15 mouse cellular contexts compared by ENCODE assay signal in genomic region chr2:122354191-122354929, GRCm38 (mm10). TPM values are rescaled to one million over a fixed set of nuclear protein-coding genes. Genes with fewer than 3 reads are reported as not detected.
DNase-seq lines count a peak whose midpoint lies in the region; ATAC-seq lines count a peak whose summit lies in the region.
"Had no signal": no experiment of that assay in that cellular context is flagged by ENCODE, and none has a peak within 500 bp of the region (broad histone marks: within the 10 kb centered on the region; RNA-seq: fewer than 3 reads in every experiment).

No protein-coding gene starts in this region.

- no peaks in the 10 kb centered on the region for H3K27me3 ChIP-seq in heart, embryonic 16.5 days (ENCODE audit: control insufficient read depth, insufficient read depth, low read length)
- H3K27me3 ChIP-seq in hindbrain, embryonic 13.5 days: no peaks in the 10 kb centered on the region
- no peaks in the 10 kb centered on the region for H3K27me3 ChIP-seq in midbrain, embryonic 16.5 days (ENCODE audit: control insufficient read depth, insufficient read depth, low read depth, low read length)

- no peak overlapping the region for H3K4me2 ChIP-seq in heart, embryonic 16.5 days (ENCODE audit: low read depth, low read length)
- no peak overlapping the region for H3K4me2 ChIP-seq in hindbrain, embryonic 13.5 days
- H3K4me2 ChIP-seq in midbrain, embryonic 16.5 days (ENCODE audit: low read length): no peak overlapping the region

- H3K4me1 ChIP-seq in heart, embryonic 16.5 days (ENCODE audit: control insufficient read depth, insufficient read depth, low read length): peaks cover 9% of the 10 kb centered on the region
- H3K4me1 ChIP-seq in hindbrain, embryonic 13.5 days (replicated peaks): peaks cover 70% of the 10 kb centered on the region
- peaks cover 24% of the 10 kb centered on the region for H3K4me1 ChIP-seq in midbrain, embryonic 16.5 days (ENCODE audit: control insufficient read depth, insufficient read depth, low read length)

- H3K9me3 ChIP-seq in heart, embryonic 16.5 days (replicated peaks; ENCODE audit: control insufficient read depth, low read length): no peaks in the 10 kb centered on the region
- no peaks in the 10 kb centered on the region for H3K9me3 ChIP-seq in hindbrain, embryonic 13.5 days
- H3K9me3 ChIP-seq in midbrain, embryonic 16.5 days (replicated peaks; ENCODE audit: control insufficient read depth, low read length, poor library complexity, severe bottlenecking): no peaks in the 10 kb centered on the region
- H3K9me3 ChIP-seq: megakaryocyte, embryonic 14.5 days had no signal

- H3K36me3 ChIP-seq in heart, embryonic 16.5 days (ENCODE audit: control insufficient read depth, insufficient read depth): peaks cover 7% of the 10 kb centered on the region; the same call in 1 of the 2 replicates
- H3K36me3 ChIP-seq in hindbrain, embryonic 13.5 days: peaks cover 52% of the 10 kb centered on the region
- peaks cover 15% of the 10 kb centered on the region; the same call in 1 of the 2 replicates for H3K36me3 ChIP-seq in midbrain, embryonic 16.5 days (ENCODE audit: control insufficient read depth, insufficient read depth, low read length)

- H3K27ac ChIP-seq in heart, embryonic 16.5 days (ENCODE audit: low read length): no peak overlapping the region
- peak overlapping the region; percentile 100 for H3K27ac ChIP-seq in hindbrain, embryonic 13.5 days
- no peak overlapping the region for H3K27ac ChIP-seq in midbrain, embryonic 16.5 days (ENCODE audit: low read length)

- DNase-seq in heart, adult 9 months (ENCODE audit: low spot score in 2 of 2): no peak
- DNase-seq in cerebellum, adult 11-12 months: peak; percentile 87
- DNase-seq in liver: no peak
- no peak for DNase-seq in thymus, postnatal 4 days
- DNase-seq in layer of hippocampus, postnatal 36 days: no peak
- DNase-seq: heart, postnatal 14 days; layer of hippocampus, adult 9-11 months; right cerebral cortex, adult 18-20 months had no signal

- no peak overlapping the region for H3K4me3 ChIP-seq in heart, embryonic 16.5 days (ENCODE audit: low read length)
- H3K4me3 ChIP-seq in hindbrain, embryonic 13.5 days: no peak overlapping the region
- no peak overlapping the region for H3K4me3 ChIP-seq in midbrain, embryonic 16.5 days (ENCODE audit: low read depth, low read length)
- H3K4me3 ChIP-seq: megakaryocyte, embryonic 14.5 days had no signal

- H3K9ac ChIP-seq in heart, embryonic 16.5 days (ENCODE audit: low read length): no peak overlapping the region
- peak overlapping the region; percentile 39 for H3K9ac ChIP-seq in hindbrain, embryonic 13.5 days
- 0 out of 2 replicates have a peak overlapping the region, but pooled peaks have one; percentile 4 for H3K9ac ChIP-seq in midbrain, embryonic 16.5 days (ENCODE audit: low read depth, low read length)

- 60% methylated on average over 12 of the region's 12 CpGs for WGBS in heart, embryonic 16.5 days
- 52% methylated on average over 12 of the region's 12 CpGs for WGBS in hindbrain, embryonic 13.5 days
- 44% methylated on average over 12 of the region's 12 CpGs for WGBS in midbrain, embryonic 16.5 days

- ATAC-seq in heart, embryonic 16.5 days (replicated peaks; ENCODE audit: extremely low read depth, insufficient read depth, low FRiP score): 0 out of 2 replicates have a peak, but pooled peaks have one; percentile 33
- ATAC-seq in hindbrain, embryonic 13.5 days (ENCODE audit: low FRiP score): no peak
- ATAC-seq in midbrain, embryonic 16.5 days: no peak

RNA-seq across cellular contexts. Expression of gene Shf, which starts 14.6 kb away (rescaled TPM):
- 2.0 TPM in 2 replicates for polyA plus RNA-seq in heart, embryonic 16.5 days (2015; fragmentation: Nextera tagmentation; extraction: Ambion mirVana)
- polyA plus RNA-seq in hindbrain, embryonic 13.5 days (2015; fragmentation: Nextera tagmentation; extraction: Ambion mirVana): 12.9 and 13.5 TPM in 2 replicates
- polyA plus RNA-seq in midbrain, embryonic 16.5 days (2015; fragmentation: Nextera tagmentation; extraction: Ambion mirVana): 8.9 and 9.5 TPM in 2 replicates
- total RNA-seq in layer of hippocampus, postnatal 36 days (2021): 10 to 100 TPM; 56.6 to 60.0 TPM

RNA-seq across cellular contexts. Expression of gene Duox1, which starts 38.9 kb away (rescaled TPM):
- 0.05 and 0.12 TPM in 2 replicates for polyA plus RNA-seq in heart, embryonic 16.5 days (2015; fragmentation: Nextera tagmentation; extraction: Ambion mirVana)
- 0.13 and 0.16 TPM in 2 replicates for polyA plus RNA-seq in hindbrain, embryonic 13.5 days (2015; fragmentation: Nextera tagmentation; extraction: Ambion mirVana)
- 0.07 and 0.11 TPM in 2 replicates for polyA plus RNA-seq in midbrain, embryonic 16.5 days (2015; fragmentation: Nextera tagmentation; extraction: Ambion mirVana)
- total RNA-seq in layer of hippocampus, postnatal 36 days (2021): not detected
- total RNA-seq: liver, adult 2 months had no signal
- polyA plus RNA-seq: liver, adult 2 months had no signal

RNA-seq across cellular contexts. Expression of gene Duoxa1, which starts 40.8 kb away (rescaled TPM):
- 0.54 and 0.97 TPM in 2 replicates for polyA plus RNA-seq in heart, embryonic 16.5 days (2015; fragmentation: Nextera tagmentation; extraction: Ambion mirVana)
- polyA plus RNA-seq in hindbrain, embryonic 13.5 days (2015; fragmentation: Nextera tagmentation; extraction: Ambion mirVana): 0.13 TPM in 1 of 2 replicates, not detected in the other
- polyA plus RNA-seq in midbrain, embryonic 16.5 days (2015; fragmentation: Nextera tagmentation; extraction: Ambion mirVana): 0.17 and 0.26 TPM in 2 replicates
- total RNA-seq in layer of hippocampus, postnatal 36 days (2021): not detected
- total RNA-seq: liver, adult 2 months had no signal
- polyA plus RNA-seq: liver, adult 2 months had no signal

RNA-seq across cellular contexts. Expression of gene Duoxa2, which starts 55.7 kb away (rescaled TPM):
- not detected in 2 replicates for polyA plus RNA-seq in heart, embryonic 16.5 days (2015; fragmentation: Nextera tagmentation; extraction: Ambion mirVana)
- polyA plus RNA-seq in hindbrain, embryonic 13.5 days (2015; fragmentation: Nextera tagmentation; extraction: Ambion mirVana): not detected in 2 replicates
- polyA plus RNA-seq in midbrain, embryonic 16.5 days (2015; fragmentation: Nextera tagmentation; extraction: Ambion mirVana): 0.19 and 0.26 TPM in 2 replicates
- total RNA-seq in layer of hippocampus, postnatal 36 days (2021): not detected
- total RNA-seq: gastrocnemius, adult 18-20 months had no signal
- polyA plus RNA-seq: liver, adult 2 months; stomach, embryonic 14.5 days had no signal

RNA-seq across cellular contexts. Expression of gene Duox2, which starts 56.1 kb away (rescaled TPM):
- 0.05 and 0.11 TPM in 2 replicates for polyA plus RNA-seq in heart, embryonic 16.5 days (2015; fragmentation: Nextera tagmentation; extraction: Ambion mirVana)
- polyA plus RNA-seq in hindbrain, embryonic 13.5 days (2015; fragmentation: Nextera tagmentation; extraction: Ambion mirVana): not detected in 2 replicates
- polyA plus RNA-seq in midbrain, embryonic 16.5 days (2015; fragmentation: Nextera tagmentation; extraction: Ambion mirVana): 0.03 TPM in 1 of 2 replicates, not detected in the other
- under 1 TPM in 1 of 2 experiments, not detected in 1; 0.05 TPM for total RNA-seq in layer of hippocampus, postnatal 36 days (2021)
- total RNA-seq: liver, adult 2 months had no signal
